Mouse (Mus musculus) c-Kit-positive CD71-negative TER-119-negative erythroid progenitor cells, embryonic 14.5 days (primary cell): ENCODE measurements at regions not wholly inside any gene's neighbourhood (a gene's known extent, or its start where the extent isn't known, plus 50 kb on each side); places are given as distances from the start of the nearest gene placed in this dataset.
A peak's percentile ranks its signal among the peaks of the same experiment; 100 is the strongest.
"Not testable (repeated sequence)": the region's sequence is repeated elsewhere in the genome, so short reads cannot be mapped to it uniquely, and the experiment has no call there.

ENCODE experiments used
- DNase-seq: peaks from one replicate; pipeline ENCODE4 v3.0.0-alpha.2; 2013; ENCODE audit warnings: low read depth

- peak; percentile 5 for DNase-seq
These were observed 435.6 kb upstream of the Klhl1 start for GRCm38 (mm10) chr14:96954462-96954861.

GRCm38 (mm10) chr14:96908737-96909136, 389.8 kb upstream of the Klhl1 start:
- DNase-seq: peak; percentile 22

DNA sequence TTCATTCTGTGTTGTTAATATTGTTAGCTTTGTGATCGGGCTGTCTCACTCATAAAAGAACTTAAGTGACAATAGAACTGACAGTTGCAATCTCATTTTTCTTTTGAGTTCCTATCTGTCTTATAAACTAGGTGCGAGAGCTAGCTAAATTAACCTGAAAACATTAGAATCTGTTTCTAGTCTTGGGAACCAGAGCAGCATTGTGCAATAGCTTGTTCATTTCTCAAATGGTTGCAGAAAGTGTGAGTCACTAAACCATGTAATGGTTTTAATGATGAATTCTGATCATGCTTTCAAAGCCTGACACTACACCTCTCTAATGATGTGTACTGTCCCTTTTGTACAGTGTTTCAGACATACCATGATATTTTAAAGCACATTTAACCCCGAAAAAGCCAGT, 360.8 kb upstream of the Klhl1 start:
- no peak for DNase-seq

DNA sequence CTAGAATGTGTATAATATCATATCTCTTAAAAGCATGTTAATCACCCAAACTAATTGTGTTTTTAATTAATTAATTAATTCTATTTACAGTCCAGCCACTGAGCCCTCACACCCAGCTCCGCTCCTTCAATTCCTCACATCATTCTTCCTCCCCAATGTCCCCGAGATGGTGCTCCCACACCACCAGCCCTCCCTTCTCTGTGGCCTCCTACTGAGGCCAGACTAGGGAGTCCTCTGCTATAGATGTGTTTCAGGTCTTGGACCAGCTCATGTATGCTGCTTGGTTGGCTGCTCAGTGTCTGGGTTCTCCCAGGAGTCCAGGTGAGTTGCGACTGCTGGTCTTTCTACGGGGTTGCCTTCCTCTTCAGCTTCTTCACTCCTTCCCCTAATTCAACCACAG, 353.1 kb upstream of the Klhl1 start:
- DNase-seq: no peak

DNA sequence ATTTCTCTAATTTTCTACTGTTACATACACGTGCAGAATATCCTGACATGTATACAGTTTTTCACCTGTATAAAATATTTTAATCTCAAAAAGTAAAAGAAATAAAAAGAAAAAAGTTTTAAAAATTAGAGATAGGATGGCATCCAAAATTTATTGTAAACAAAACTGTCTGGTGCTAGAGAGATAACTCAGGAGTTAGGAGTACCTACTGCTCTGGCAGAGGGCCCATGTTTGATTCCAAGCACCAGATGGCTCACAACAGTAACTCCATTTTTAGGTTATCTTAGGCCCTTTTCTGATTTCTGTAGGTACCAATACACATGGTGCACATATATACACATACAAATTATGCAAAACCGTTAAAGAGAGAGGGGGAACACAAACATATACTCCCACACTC, 320.0 kb upstream of the Klhl1 start:
- DNase-seq: no peak

GRCm38 (mm10) chr14:96825083-96825482, 306.2 kb upstream of the Klhl1 start:
- no peak for DNase-seq

- no peak for DNase-seq
These were observed 296.8 kb upstream of the Klhl1 start for GRCm38 (mm10) chr14:96815665-96816064.

DNA sequence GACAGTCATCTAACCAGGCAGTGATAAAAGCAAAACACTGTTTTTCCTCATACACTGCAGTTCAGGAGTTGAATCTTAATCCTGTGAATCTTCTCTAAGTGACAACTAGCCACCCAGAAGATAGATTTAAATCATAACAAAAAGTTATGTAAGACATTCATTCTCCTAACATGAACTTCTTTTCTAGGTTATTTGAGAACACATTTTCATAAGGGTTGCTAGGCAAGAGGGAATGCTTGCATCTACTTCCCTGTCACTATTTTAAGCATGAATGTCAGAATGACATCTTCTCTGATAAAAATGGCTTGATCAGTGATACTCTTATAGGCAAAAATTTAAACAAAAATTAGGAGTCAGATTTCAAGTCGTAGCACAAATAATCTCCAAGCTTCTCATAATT, 286.4 kb upstream of the Klhl1 start:
- DNase-seq: no peak

DNA sequence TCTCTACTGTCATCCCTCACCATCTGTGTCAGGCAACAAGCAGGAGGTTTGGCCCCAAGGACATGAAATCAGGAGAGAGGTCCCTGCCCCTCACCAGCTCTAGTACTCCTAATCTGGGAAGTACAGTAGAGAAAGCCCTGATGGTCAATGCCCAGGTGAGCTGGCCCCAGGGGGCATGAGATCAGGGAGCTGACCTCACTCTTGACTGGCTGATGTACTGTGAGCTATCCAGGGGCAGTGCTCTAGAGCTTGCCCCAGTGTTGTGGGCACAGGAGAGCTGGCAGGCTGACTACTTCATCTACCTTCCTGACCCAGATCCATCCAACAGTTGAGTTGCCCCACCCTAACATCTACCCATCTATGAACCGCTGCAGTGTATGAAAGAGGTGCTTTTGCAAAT, 275.9 kb upstream of the Klhl1 start:
- DNase-seq: no peak

DNA sequence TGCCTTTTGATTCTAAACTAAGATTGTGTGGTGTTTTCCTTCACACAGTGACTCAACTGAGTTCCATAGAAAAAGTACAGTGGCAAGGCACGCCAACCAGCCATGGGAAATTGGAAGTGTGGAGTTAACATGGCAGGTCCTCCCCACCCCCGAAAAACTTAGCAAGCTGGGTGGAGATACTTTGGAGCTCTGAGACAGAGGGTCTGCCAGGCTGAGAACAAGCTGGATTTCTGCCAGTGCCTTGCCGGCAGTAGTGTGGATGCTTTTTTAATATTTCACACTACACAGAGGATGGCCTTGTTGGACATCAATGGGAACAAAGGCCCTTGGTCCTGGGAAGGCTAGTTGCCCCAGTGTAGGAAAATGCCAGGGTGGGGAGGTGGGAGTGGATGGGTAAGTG, 269.0 kb upstream of the Klhl1 start:
- no peak for DNase-seq

DNA sequence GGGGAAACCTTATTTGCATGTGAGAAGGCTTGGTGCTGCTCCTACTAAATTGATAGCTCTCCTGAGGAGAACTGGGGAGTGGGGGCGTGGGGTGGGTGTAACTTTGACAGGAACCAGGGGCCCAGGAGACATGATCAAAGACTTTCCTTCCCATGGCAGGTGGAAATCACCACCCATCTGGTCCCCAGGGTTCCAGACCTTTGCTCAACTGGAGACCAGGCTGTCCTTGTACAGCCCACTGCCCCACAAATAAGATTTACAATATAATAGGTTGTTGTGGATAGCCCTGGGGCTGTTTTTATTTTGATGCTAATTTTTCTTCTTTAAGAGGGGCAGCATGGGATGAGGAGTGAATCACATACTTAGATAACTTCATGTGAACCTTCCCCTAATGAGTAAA, 268.4 kb upstream of the Klhl1 start:
- DNase-seq: no peak

DNA sequence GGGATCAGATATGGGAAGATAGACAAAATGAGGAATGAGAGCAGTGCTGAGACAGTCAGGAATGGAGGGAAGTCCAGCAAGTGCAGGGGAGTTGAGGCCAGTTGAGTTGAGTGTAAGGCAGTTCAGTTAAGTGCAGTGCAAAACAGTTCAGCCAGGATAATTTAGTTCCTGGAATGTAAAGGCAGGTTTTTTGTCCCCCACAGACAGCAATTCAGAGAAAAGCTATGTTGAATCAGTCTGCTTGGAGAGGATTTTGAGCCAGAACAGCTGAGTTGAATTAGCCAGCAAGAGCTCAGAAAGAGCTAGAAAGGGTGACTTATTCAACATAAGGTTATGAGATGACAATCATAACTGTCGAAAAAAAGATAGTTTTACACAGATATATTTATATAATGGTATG, 256.9 kb upstream of the Klhl1 start:
- DNase-seq: no peak

- DNase-seq: no peak
These were observed 241.7 kb upstream of the Klhl1 start for GRCm38 (mm10) chr14:96760591-96760990.

- DNase-seq: no peak
These were observed 214.3 kb upstream of the Klhl1 start for GRCm38 (mm10) chr14:96733211-96733610.

- no peak for DNase-seq
These were observed 178.2 kb upstream of the Klhl1 start for GRCm38 (mm10) chr14:96697086-96697485.

GRCm38 (mm10) chr14:96690923-96691322, 172.0 kb upstream of the Klhl1 start:
- DNase-seq: no peak

DNA sequence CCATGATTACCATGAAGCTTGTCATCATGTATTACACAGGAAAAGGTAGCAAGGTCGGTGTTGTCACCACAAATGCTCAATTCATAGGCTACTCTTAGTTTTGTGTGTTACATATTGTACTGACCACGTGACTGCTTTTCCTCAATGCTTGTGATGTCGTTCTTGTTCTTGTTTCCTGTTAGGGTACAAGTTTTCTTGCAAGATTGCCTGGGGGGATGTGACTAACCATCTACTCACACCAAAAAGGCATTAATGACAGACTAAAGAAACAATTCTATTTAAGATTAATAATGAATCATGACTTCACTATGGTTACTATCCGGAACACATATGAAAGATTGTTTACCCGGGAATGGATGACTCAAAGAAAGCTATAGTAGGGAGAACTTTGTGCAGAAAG, 165.0 kb upstream of the Klhl1 start:
- DNase-seq: no peak

GRCm38 (mm10) chr14:96681740-96682139, 162.8 kb upstream of the Klhl1 start:
- DNase-seq: no peak

GRCm38 (mm10) chr14:96676213-96676612, 157.3 kb upstream of the Klhl1 start:
- DNase-seq: no peak

- DNase-seq: no peak
These were observed 149.7 kb upstream of the Klhl1 start for GRCm38 (mm10) chr14:96668635-96669034.

DNA sequence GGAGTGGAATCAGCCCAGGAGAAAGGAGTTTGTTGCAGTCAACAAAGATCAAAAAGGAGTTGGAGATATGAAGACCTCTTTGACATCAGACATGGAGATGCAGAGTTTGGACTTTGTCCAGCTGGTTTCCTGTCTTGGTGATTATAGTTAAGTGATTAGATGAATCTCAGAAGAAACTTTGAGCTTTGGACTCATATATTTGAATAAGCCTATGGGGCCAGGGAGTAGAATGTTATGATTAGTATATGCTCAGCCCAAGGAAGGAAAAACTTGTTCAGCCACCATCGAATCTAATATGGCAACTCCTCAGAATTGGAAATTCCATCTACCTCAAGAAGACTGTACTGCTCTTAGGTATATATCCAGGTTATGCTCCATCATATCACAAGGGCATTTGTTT, 137.6 kb upstream of the Klhl1 start:
- DNase-seq: no peak

DNA sequence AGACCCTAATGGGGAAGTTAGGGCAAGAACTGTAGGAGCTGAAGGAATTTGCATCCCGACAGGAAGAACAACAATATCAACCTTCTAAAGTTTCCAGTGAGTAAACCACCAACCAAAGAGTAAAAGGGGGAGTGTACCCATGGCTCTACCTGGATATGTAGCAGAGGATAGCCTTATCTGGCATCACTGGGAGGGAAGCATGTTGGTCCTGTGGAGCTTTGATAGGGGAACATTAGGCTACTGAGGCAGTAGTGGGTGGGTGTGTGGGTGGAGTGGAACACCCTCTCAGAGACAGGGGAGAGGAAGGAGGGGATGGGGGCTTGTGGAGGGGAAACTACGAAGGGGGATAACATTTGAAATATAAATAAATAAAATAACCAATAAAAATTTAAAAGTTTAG, 111.4 kb upstream of the Klhl1 start:
- no peak for DNase-seq

GRCm38 (mm10) chr14:96606736-96607135, 87.8 kb upstream of the Klhl1 start:
- DNase-seq: no peak

DNA sequence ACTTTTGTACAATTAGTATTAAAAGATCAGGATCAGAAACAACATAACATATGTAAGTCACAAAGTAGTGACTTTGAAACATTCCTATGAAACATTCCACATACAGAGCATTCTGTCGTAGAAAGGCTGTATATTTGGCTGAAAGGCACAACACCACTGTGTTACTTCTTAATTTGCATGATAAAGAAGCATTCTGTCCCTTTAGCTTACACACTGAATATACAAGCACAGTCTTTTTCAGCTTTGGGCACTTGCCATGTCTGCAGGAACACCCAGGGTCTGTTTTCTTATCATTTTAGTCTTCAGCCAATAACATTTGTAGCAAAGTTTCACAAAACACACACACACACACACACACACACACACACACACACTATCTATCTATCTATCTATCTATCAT, 82.2 kb upstream of the Klhl1 start:
- DNase-seq: not testable (repeated sequence)

DNA sequence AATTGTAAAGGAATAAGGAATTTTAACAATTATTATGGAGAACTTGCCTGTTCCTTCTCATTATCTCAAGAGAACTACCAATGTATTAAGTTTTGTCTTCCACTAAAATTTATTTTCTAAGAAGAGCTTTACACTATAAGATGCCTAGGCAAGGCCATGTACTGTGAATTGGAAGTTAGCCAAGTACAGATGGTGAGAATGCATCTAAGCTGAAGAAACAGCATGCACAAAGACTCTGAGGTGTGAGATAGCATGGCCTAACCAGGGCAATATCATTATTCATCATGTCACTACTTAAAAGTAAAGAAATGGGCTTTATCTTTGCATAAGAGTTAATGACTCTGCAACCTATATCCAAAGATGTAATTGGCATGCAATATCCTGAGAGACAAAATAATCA, 73.1 kb upstream of the Klhl1 start:
- DNase-seq: no peak
